In genomic region chr2:3331071-3331703, GRCm38 (mm10) we compare ENCODE assay signal across 9 mouse cellular contexts. TPM values are rescaled to one million over a fixed set of nuclear protein-coding genes. Genes with fewer than 3 reads are reported as not detected.
DNase-seq lines count a peak whose midpoint lies in the region; ATAC-seq and TF ChIP-seq lines count a peak whose summit lies in the region.
"Had no signal": no experiment of that assay in that cellular context is flagged by ENCODE, and none has a peak within 500 bp of the region (broad histone marks: within the 10 kb centered on the region; RNA-seq: fewer than 3 reads in every experiment).

No protein-coding gene starts in this region.

- DNase-seq in heart, adult 9 months (ENCODE audit: low spot score in 2 of 2): no peak
- no peak for DNase-seq in ES-E14 (ENCODE audit: low read depth, low spot score)
- no peak for DNase-seq in c-Kit-positive CD71-positive TER-119-positive erythroid progenitor cells, embryonic 14.5 days (ENCODE audit: low spot score)

- H3K4me1 ChIP-seq in heart, embryonic 13.5 days: peaks cover 26% of the 10 kb centered on the region
- peaks cover 0 to 4% of the 10 kb centered on the region in 2 experiments; a peak in 2 of 4 replicates for H3K4me1 ChIP-seq in ES-E14 (ENCODE audit: control insufficient read depth in 2 of 2, insufficient read depth in 2 of 2, low read length in 2 of 2, poor library complexity in 1 of 2)
- peaks cover 22% of the 10 kb centered on the region for H3K4me1 ChIP-seq in forebrain, embryonic 16.5 days (replicated peaks; ENCODE audit: control insufficient read depth, insufficient read depth, low read length)

- WGBS in heart, embryonic 13.5 days: 71% methylated on average over 5 of the region's 5 CpGs
- WGBS in forebrain, embryonic 16.5 days: 83% methylated on average over 5 of the region's 5 CpGs
- 68% methylated on average over 5 of the region's 5 CpGs for WGBS in macrophage (ENCODE audit: missing documents)

- no peak for ATAC-seq in heart, embryonic 13.5 days (ENCODE audit: extremely low read depth, insufficient number of reproducible peaks, low FRiP score, low TSS enrichment)
- no peak for ATAC-seq in forebrain, embryonic 16.5 days
- no peak for ATAC-seq in inflammation-experienced regulatory T-cells, adult 6 months
- no peak for ATAC-seq in frontal cortex, adult (ENCODE audit: low TSS enrichment)

- peak overlapping the region; percentile 87 for H3K4me2 ChIP-seq in heart, embryonic 13.5 days
- H3K4me2 ChIP-seq in forebrain, embryonic 16.5 days (ENCODE audit: low read length): peak overlapping the region; percentile 78

- peaks cover 20% of the 10 kb centered on the region; the same call in 1 of the 2 replicates for H3K79me2 ChIP-seq in macrophage (ENCODE audit: inconsistent target)

- H3K4me3 ChIP-seq in heart, embryonic 13.5 days: peak overlapping the region; percentile 80
- H3K4me3 ChIP-seq in ES-E14 (ENCODE audit: insufficient read depth in 1 of 2, low read depth in 1 of 2, low read length in 2 of 2, poor library complexity in 1 of 2, severe bottlenecking in 1 of 2): peak overlapping the region; percentile 58 to 72
- H3K4me3 ChIP-seq in forebrain, embryonic 16.5 days (replicated peaks; ENCODE audit: low read length): peak overlapping the region; percentile 76
- peak overlapping the region; percentile 70 for H3K4me3 ChIP-seq in macrophage (ENCODE audit: inconsistent target)

- 0 out of 2 replicates have a peak overlapping the region, but pooled peaks have one; percentile 78 for H3K27ac ChIP-seq in heart, embryonic 13.5 days (replicated peaks)
- H3K27ac ChIP-seq in ES-E14 (ENCODE audit: insufficient read depth, low read depth, low read length, poor library complexity, severe bottlenecking) (no peak overlapping the region), macrophage (no peak overlapping the region)
- no peak overlapping the region for H3K27ac ChIP-seq in forebrain, embryonic 16.5 days (ENCODE audit: low read length)

- H3K27me3 ChIP-seq in heart, embryonic 13.5 days (replicated peaks): peaks cover 7% of the 10 kb centered on the region
- H3K27me3 ChIP-seq in forebrain, embryonic 16.5 days (replicated peaks; ENCODE audit: control insufficient read depth, insufficient read depth, low read length): peaks cover 1% of the 10 kb centered on the region

- peaks cover 40% of the 10 kb centered on the region for H3K36me3 ChIP-seq in heart, embryonic 13.5 days
- H3K36me3 ChIP-seq in ES-E14 (ENCODE audit: control insufficient read depth, insufficient read depth, low read length, poor library complexity, severe bottlenecking) (peaks cover 14% of the 10 kb centered on the region), macrophage (ENCODE audit: inconsistent target) (0 out of 2 replicates have a peak, but pooled peaks cover 7% of the 10 kb centered on the region)
- H3K36me3 ChIP-seq in forebrain, embryonic 16.5 days (ENCODE audit: control insufficient read depth, insufficient read depth): peaks cover 15% of the 10 kb centered on the region

- in situ Hi-C loops in ES-E14 (cut with MboI; ENCODE audit: low sequenced_read_pairs in 2 of 2, unreplicated experiment in 2 of 2): no loop called here

- peak overlapping the region; percentile 87 for H3K9ac ChIP-seq in heart, embryonic 13.5 days
- peak overlapping the region; percentile 60; the same call in 1 of the 2 replicates for H3K9ac ChIP-seq in ES-E14 (ENCODE audit: insufficient read depth, low read depth, low read length, poor library complexity, severe bottlenecking)
- H3K9ac ChIP-seq in forebrain, embryonic 16.5 days (replicated peaks; ENCODE audit: low read depth, low read length): 0 out of 2 replicates have a peak overlapping the region, but pooled peaks have one; percentile 82

- no peaks in the 10 kb centered on the region for H3K9me3 ChIP-seq in heart, embryonic 13.5 days
- no peaks in the 10 kb centered on the region for H3K9me3 ChIP-seq in ES-E14 (ENCODE audit: control insufficient read depth, insufficient read depth, low read depth, low read length)
- no peaks in the 10 kb centered on the region for H3K9me3 ChIP-seq in forebrain, embryonic 16.5 days (ENCODE audit: control insufficient read depth, low read length)

TF ChIP-seq in ES-E14, 5 proteins besides CTCF, POLR2A, EP300 and RAD21:
- no peak for TF ChIP-seq ZC3H11A (IDR thresholded peaks at IDR 0.05; ENCODE audit: borderline replicate concordance, low read depth, low read length)
- TF ChIP-seq ZNF384 (IDR thresholded peaks at IDR 0.05; ENCODE audit: low read depth, low read length): no peak
- TF ChIP-seq MAFK (IDR thresholded peaks at IDR 0.05; ENCODE audit: insufficient read depth, low read depth, low read length): no peak
- no peak for TF ChIP-seq HCFC1 (IDR thresholded peaks at IDR 0.05; ENCODE audit: borderline replicate concordance, insufficient read depth, low read length)
- TF ChIP-seq CHD2 (IDR thresholded peaks at IDR 0.05; ENCODE audit: low read depth, low read length): no peak

RNA-seq across cellular contexts. Expression of gene Rpp38, which starts 1.3 kb away (rescaled TPM):
- 10.2 and 13.8 TPM in 2 replicates for polyA plus RNA-seq in heart, embryonic 13.5 days (2015; fragmentation: Nextera tagmentation; extraction: Ambion mirVana)
- total RNA-seq in ES-E14 (2012; rRNA removed): 12.0 and 20.2 TPM in 2 replicates
- 14.7 and 15.9 TPM in 2 replicates for polyA plus RNA-seq in forebrain, embryonic 16.5 days (2015; fragmentation: Nextera tagmentation; extraction: Ambion mirVana)
- 10 to 100 TPM in 2 of 26 experiments, 1 to 10 TPM in 24; 1.3 to 10.5 (median 3.5) TPM for total RNA-seq in macrophage (2018; cell fraction: chromatin; rRNA removed)
- total RNA-seq in macrophage (2018; cell fraction: cytosol; rRNA removed): 1 to 10 TPM; 3.2 to 9.8 (median 7.7) TPM
- total RNA-seq in macrophage (2018; cell fraction: nucleus; rRNA removed): 10 to 100 TPM in 7 of 26 experiments, 1 to 10 TPM in 19; 2.2 to 16.1 (median 7.3) TPM
- 6.6 to 12.1 TPM (median 10.8 TPM) in 3 replicates for polyA plus RNA-seq in macrophage (2018)
- 10 to 100 TPM; 12.1 to 27.4 (median 20.1) TPM for polyA plus RNA-seq in inflammation-experienced regulatory T-cells, adult 6 months (2017; shearing (Covaris generic))

RNA-seq across cellular contexts. Expression of gene Acbd7, which starts 4.8 kb away (rescaled TPM):
- polyA plus RNA-seq in heart, embryonic 13.5 days (2015; fragmentation: Nextera tagmentation; extraction: Ambion mirVana): 0.82 and 1.0 TPM in 2 replicates
- 2.5 and 3.7 TPM in 2 replicates for total RNA-seq in ES-E14 (2012; rRNA removed)
- polyA plus RNA-seq in forebrain, embryonic 16.5 days (2015; fragmentation: Nextera tagmentation; extraction: Ambion mirVana): 1.2 and 1.3 TPM in 2 replicates
- not detected for total RNA-seq in macrophage (2018; cell fraction: chromatin; rRNA removed)
- total RNA-seq in macrophage (2018; cell fraction: cytosol; rRNA removed): not detected
- not detected for total RNA-seq in macrophage (2018; cell fraction: nucleus; rRNA removed)
- polyA plus RNA-seq in macrophage (2018): not detected in 3 replicates
- not detected for polyA plus RNA-seq in inflammation-experienced regulatory T-cells, adult 6 months (2017; shearing (Covaris generic))
- polyA plus RNA-seq: spleen, adult 2 months had no signal

RNA-seq across cellular contexts. Expression of gene Nmt2, which starts 47.2 kb away (rescaled TPM):
- 32.1 and 36.3 TPM in 2 replicates for polyA plus RNA-seq in heart, embryonic 13.5 days (2015; fragmentation: Nextera tagmentation; extraction: Ambion mirVana)
- 34.1 and 36.8 TPM in 2 replicates for total RNA-seq in ES-E14 (2012; rRNA removed)
- 119 and 126 TPM in 2 replicates for polyA plus RNA-seq in forebrain, embryonic 16.5 days (2015; fragmentation: Nextera tagmentation; extraction: Ambion mirVana)
- total RNA-seq in macrophage (2018; cell fraction: chromatin; rRNA removed): 10 to 100 TPM; 11.8 to 65.9 (median 36.4) TPM
- total RNA-seq in macrophage (2018; cell fraction: cytosol; rRNA removed): 10 to 100 TPM; 13.2 to 17.9 (median 14.8) TPM
- 10 to 100 TPM; 10.6 to 54.5 (median 24.1) TPM for total RNA-seq in macrophage (2018; cell fraction: nucleus; rRNA removed)
- polyA plus RNA-seq in macrophage (2018): 13.5 to 16.7 TPM (median 13.8 TPM) in 3 replicates
- 10 to 100 TPM; 41.4 to 64.9 (median 64.0) TPM for polyA plus RNA-seq in inflammation-experienced regulatory T-cells, adult 6 months (2017; shearing (Covaris generic))
